ENCODE assay signal across 16 mouse cellular contexts in the genomic region with DNA sequence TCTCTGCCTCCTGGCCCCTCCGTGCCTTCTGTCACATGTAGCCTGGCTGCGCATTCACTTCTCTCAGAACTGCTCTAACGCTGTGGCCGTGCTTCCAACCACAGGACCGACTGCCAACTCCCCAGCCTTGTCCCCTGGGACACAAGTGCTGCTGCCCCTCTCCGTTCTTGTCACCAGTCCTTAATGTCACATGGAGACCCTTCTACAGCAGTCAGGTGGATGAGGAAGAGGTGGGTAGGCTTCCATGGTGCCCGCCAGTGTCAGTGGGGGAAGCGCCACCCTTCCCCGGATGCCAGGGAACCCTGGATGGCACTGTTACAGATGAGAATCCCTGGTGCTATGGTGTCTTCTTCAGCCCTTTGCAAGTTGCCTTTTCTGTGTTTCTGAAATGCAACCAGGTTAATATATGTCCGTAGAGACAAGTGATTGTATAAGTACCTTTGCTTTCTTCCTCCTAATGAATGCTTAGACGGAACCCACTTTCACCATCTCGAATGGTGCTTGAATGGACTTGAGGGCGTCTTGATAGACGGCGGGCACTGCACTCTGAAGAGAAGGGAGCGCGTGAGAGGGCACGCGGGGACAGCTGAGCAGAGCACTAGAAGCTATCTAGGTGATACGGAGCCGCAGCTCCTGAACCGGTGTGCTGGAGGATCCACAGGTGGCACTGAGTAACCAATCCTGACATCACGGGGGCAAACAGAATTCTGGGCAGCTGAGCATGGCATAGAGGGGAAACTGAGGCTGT.
"Had no signal": no experiment of that assay in that cellular context is flagged by ENCODE, and none has a peak within 500 bp of the region (broad histone marks: within the 10 kb centered on the region; RNA-seq: fewer than 3 reads in every experiment).

No protein-coding gene starts in this region.

- H3K9me3 ChIP-seq: limb, embryonic 13.5 days; midbrain, embryonic 10.5 days; neural tube, embryonic 15.5 days had no signal

- H3K9ac ChIP-seq: limb, embryonic 13.5 days; liver, embryonic 14.5 days; lung, embryonic 14.5 days; neural tube, embryonic 15.5 days had no signal

- DNase-seq: kidney, adult 18-20 months; kidney, postnatal 10 days; kidney, postnatal 4 days; lung, embryonic 14.5 days; midbrain, embryonic 14.5 days; right cerebral cortex, adult 18-20 months; right cerebral cortex, postnatal 25 days; thymus, adult 18-20 months; thymus, postnatal 14 days had no signal

- H3K4me1 ChIP-seq: limb, embryonic 13.5 days; midbrain, embryonic 10.5 days; neural tube, embryonic 15.5 days had no signal

- H3K36me3 ChIP-seq: neural tube, embryonic 15.5 days had no signal

- H3K27ac ChIP-seq: layer of hippocampus, adult 2 months; limb, embryonic 13.5 days; liver, embryonic 14.5 days; midbrain, embryonic 10.5 days; neural tube, embryonic 15.5 days; stomach, postnatal 0 days had no signal

- H3K4me2 ChIP-seq: limb, embryonic 13.5 days; lung, embryonic 14.5 days; neural tube, embryonic 15.5 days had no signal

- H3K27me3 ChIP-seq: limb, embryonic 13.5 days; neural tube, embryonic 15.5 days had no signal

- H3K4me3 ChIP-seq: layer of hippocampus, adult 2 months; limb, embryonic 13.5 days; midbrain, embryonic 10.5 days; myocyte; neural tube, embryonic 15.5 days had no signal
